Mouse (Mus musculus): Measurements from ENCODE around the gene Cptp. TPM values are rescaled to one million over a fixed set of nuclear protein-coding genes. Genes with fewer than 3 reads are reported as not detected.

The Cptp gene
- total RNA-seq, 4 experiments from 2014 or later, result 7.3 to 9.9 (median 8.6) TPM

GRCm38 (mm10) chr4:155841651-155842270 is 27.5 kb downstream of the Cptp start:
- DNase-seq (ENCODE audit: low spot score), result no peak

- peak; percentile 53 for DNase-seq (ENCODE audit: low spot score)
These were observed 28.2 kb downstream of the Cptp start for GRCm38 (mm10) chr4:155841003-155841454.

DNA sequence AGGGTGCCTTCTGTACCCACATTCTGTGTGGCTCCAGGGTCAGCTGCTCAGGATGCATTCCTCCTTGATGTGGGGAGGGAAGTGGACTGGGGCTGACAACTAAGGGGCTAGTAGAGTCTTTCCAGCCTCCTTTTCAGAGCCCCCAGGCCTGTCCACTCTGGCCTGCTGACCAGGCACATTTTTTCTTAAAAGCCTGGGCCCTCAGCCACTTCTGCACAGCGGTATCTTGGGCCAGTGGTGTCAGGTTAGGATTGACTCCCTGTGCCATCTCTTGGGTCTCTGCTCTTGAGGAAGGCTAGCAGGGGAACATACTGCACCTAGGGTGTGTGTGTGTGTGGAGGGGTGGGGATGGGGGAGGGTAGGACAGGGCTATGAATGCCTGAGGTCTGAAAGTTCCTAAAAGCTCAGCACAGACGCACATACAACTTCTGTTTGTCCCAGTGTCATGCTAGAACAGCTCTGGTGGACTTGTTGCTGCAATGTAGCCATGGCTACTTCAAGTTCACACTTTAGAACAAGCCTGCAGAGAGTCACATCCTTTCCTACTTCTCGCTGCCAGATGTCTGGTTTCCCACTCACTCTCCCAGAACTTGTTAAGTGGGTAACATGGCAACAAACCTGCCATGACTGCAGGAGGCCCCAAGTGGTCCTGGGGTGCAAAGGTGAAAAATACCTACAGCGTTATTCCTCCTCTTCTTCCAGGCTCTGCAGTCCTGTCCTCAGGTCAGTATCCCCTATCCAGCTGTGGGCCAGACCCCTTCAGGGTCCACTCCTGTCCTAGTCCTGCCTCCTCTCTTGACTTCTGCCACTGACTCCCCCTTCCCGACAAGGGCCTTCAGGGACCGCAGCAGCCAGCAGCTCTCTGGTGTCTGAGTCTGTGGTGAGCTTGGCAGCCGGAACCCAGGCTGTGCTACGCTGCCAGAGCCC is 28.9 kb downstream of the Cptp start:
- DNase-seq (ENCODE audit: low spot score), result no peak

- peak; percentile 89 for DNase-seq (ENCODE audit: low spot score)
These were observed 29.7 kb downstream of the Cptp start, which contains the start of gene Mxra8 for GRCm38 (mm10) chr4:155839483-155839910. TSS of gene Mxra8 (plus strand) at chr4:155839680.

DNA sequence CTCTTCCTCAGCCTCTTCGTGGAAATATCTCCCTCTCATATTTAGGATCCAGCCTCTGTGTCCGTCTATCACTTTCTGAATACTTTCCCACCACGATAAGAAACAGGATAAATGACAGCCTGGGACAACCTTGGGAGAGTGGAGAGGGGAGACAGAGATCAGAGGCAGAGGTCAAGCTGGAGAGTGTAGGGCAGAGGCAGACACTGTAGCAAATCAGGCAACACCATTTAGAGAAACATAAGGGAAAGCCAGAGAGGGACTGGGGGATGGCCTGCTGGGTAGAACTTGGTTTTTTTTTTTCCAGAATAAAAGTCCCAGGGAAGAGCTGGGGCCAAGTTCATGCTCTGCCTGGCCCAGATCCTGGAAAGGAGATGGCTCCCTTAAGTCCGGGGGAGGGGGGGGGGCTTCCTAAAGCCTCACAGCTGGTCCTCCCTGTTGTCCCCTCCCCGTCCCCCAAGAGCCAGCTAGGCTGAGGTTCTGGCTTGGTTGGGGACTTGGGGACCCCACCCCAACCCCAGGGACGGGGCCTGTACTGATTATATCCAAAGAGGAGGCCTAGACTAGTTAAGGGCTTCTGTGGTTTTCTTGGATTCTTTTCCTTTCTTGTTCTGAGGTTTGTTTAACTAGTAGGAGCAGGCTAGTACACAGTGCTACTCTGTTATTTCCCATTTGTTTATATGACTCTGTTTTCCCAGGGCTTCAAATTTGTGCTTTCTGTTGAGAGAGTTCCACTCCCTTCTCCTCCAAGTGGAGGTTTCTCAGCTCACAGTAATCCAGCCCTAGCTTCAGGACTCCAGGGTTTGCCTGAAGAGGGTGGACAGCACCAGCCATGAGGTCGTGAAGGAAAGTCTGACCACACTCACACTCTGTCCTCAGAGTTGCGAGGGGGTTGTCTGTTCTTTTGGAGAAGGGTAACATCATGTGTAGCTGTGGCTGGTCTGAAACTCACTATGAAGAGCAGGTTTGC is 30.8 kb downstream of the Cptp start:
- peak; percentile 48 for DNase-seq (ENCODE audit: low spot score)

DNA sequence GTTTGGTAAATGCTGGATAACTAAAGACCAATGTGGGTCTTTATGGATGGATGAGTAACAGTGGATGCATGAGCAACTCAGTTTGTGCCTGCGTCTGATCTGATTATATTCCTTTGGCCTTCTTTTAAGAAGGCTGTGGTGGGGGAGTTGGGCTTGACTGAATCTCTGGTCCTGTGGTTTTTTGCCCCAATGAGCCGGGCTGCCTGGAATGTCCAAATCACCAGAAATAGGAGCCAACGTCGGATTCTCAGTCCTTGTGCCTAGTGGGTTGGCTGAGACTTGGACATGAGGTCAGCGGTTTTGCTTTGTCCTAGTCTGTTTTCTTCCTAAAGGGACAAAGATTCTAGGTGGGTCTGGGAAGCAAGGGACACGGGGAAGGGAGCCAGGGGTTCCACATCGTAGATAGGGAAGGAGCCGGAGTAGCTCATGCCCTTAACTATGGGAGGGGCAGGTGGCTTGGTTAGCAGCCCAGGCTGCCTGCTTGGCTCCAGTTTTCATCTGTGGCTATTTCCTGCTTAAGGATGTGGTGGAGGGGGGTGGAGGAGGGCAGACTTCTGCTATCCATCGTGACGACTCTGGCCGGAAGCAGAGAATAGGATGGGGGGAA is 31.7 kb downstream of the Cptp start:
- peak; percentile 72 for DNase-seq (ENCODE audit: low spot score)

GRCm38 (mm10) chr4:155833836-155834235 is 35.4 kb downstream of the Cptp start:
- DNase-seq (ENCODE audit: low spot score), result peak; percentile 89

DNA sequence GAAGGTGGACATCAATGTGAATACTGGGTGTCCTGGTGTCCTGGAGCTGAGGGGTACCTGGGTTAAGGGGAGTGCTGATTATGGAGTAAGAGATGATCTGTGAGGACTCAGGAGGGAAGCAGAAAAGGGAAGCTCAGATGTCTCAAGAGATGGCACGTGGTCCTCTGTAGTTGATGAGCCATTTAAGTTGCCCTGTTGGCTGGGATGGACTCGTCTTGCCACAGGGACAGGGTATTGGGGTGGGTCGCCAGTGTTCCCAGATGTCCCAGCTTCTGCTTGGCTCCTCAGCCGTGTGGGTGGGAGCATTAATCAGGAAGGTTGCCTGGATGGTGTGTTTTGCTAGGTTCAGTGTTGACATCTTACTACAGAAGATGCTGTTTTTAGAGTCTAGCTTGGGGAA is 36.0 kb downstream of the Cptp start:
- no peak for DNase-seq (ENCODE audit: low spot score)

DNA sequence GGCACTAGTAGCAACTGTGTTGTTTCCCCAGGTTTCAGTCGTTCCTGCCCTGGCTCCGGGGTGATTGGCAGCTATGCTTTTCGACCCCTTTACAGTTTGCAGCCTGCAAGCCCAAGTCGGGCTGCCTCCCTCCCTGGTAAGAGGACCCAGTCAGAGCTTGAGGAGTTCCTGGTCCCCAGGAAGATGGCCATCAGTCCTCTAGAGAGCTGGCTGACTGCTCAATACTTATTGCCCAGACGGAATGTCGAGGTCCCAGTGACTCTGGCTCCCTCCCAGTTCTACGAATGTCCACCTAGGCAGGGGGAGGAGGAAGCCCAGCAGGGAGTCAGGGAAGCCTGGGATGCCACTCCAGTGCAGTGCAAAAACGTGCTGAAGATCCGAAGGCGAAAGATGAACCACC is 36.9 kb downstream of the Cptp start:
- DNase-seq (ENCODE audit: low spot score), result no peak

GRCm38 (mm10) chr4:155831831-155832230 is 37.4 kb downstream of the Cptp start:
- no peak for DNase-seq (ENCODE audit: low spot score)

DNA sequence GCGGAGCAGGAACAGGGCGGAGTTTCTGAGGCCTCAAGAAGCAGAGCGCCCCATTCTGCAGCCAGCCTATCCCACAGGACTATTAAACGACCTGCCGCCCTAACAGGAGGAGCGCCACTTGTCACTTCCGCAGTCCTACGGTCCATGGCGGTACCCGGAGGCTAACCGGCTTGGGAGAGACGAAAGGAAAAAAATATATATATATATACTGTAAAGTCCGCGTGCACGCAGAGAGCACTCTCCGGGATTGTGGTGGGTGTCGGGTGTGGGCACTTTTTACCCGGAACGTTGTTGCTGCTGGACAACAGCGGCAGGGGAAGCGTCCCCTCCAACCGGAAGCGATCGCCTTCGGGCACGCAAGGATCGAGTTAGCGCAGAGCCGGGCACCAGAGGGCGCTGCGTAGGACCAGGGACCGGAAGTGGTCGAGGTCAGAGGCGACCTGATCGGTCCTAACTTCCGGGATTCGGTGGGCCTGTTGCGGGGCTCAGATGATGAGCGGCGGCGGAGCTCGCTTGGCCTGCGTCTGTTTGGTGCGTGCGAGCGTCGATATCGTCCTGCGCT is 38.0 kb downstream of the Cptp start, which contains the start of gene Aurkaip1:
Aurkaip1 (plus strand) TSS at position 68 of the 562 bp plus-strand sequence.
- peak; percentile 91 for DNase-seq (ENCODE audit: low spot score)

- no peak for DNase-seq (ENCODE audit: low spot score)
These were observed 38.6 kb downstream of the Cptp start for GRCm38 (mm10) chr4:155830596-155830995.

DNA sequence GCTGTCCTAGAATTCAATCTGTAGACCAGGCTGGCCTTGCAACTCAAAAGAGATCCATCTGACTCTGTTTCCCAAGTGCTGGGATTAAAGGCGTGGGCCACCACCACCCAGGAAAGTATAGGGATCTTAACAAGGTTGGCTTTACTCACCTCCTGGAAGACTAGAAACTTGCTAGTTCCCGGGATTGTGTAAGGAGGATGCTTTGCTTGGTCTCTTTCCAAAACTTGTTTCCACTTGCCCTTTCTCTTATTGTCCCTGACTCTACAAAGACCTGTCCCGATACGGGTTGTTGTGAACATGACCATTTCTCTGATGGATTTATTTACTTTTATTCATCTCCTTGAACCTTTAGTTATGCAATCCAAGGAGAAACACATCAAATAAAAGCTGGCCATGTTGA is 39.4 kb downstream of the Cptp start:
- no peak for DNase-seq (ENCODE audit: low spot score)

DNA sequence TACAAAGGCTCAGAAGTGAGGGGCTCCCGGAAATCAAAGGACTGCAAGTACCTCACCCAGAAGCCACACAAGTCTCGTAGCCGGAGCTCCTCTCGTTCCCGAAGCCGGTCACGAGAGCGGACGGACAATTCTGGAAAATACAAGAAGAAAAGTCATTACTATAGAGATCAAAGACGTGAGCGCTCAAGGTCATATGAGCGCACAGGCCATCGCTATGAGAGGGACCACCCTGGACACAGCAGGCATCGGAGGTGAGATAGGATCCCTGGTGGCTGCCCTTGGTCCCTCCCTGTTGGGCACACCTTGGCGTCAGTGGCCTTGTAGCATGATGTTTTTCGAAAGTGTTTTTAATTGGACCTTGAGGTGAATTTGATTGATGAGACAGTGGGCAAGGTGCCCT is 45.8 kb downstream of the Cptp start:
- DNase-seq (ENCODE audit: low spot score), result no peak

DNA sequence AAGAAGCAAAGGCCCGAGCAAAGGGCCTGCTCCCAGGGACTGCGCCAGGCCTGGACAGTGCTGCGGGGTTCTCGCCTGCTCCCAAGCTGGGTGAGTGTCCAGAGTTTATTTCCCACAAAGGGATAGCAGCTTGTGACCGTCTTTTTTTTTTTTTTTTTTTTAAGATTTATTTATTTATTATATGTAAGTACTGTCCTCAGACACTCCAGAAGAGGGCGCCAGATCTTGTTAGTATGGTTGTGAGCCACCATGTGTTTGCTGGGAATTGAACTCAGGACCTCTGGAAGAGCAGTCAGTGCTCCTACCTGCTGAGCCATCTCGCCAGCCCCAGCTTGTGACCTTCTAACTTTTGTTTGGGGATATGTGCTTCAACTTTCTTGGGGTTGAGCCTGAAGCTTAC is 48.2 kb downstream of the Cptp start:
- no peak for DNase-seq (ENCODE audit: low spot score)

DNA sequence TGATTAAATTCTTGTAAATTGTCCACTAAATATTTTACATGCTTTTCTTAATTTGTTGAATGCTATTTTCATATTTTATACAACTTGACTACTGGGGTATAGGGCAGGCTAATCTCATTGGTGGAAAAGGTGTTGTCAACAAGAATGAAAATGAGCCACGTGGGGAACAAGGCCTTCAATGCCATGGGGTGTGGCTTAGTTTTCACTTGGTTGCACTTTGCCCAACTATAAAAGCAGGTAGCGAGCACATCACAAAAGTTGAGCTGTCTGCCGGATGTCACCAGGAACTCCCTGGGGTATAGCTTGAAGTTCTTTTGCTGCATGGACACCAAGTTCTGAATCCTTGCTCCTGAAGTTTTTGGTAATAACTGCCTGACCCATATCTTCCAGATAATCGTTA is 51.7 kb downstream of the Cptp start:
- no peak for DNase-seq (ENCODE audit: low spot score)

Measured in heart, adult 8-10 months (tissue).